Mouse (Mus musculus): ENCODE measurements around the gene Usp36.
"Not testable (repeated sequence)": the region's sequence is repeated elsewhere in the genome, so short reads cannot be mapped to it uniquely, and the experiment has no call there.

The Usp36 gene

GRCm38 (mm10) chr11:118289999-118290889, at the start of gene Usp36:
Usp36 (minus strand) TSS chr11:118290244.
- DNase-seq = peak; percentile 100

GRCm38 (mm10) chr11:118337491-118338168, 47.6 kb upstream of the Usp36 start:
- no peak for DNase-seq

GRCm38 (mm10) chr11:118333431-118333830, 43.4 kb upstream of the Usp36 start:
- DNase-seq = no peak

- DNase-seq = no peak
Observed at GRCm38 (mm10) chr11:118332376-118332775, 42.3 kb upstream of the Usp36 start.

- peak; percentile 77 for DNase-seq
Observed at GRCm38 (mm10) chr11:118330777-118331176, 40.7 kb upstream of the Usp36 start.

GRCm38 (mm10) chr11:118330361-118330760, 40.3 kb upstream of the Usp36 start:
- no peak for DNase-seq

GRCm38 (mm10) chr11:118328947-118329346, 38.9 kb upstream of the Usp36 start:
- DNase-seq = no peak

- no peak for DNase-seq
Observed at GRCm38 (mm10) chr11:118328511-118328910, 38.5 kb upstream of the Usp36 start.

GRCm38 (mm10) chr11:118326991-118327971, 37.2 kb upstream of the Usp36 start:
- DNase-seq = peak; percentile 92

GRCm38 (mm10) chr11:118326491-118326890, 36.4 kb upstream of the Usp36 start:
- no peak for DNase-seq

- DNase-seq = no peak
Observed at GRCm38 (mm10) chr11:118324541-118324940, 34.5 kb upstream of the Usp36 start.

- no peak for DNase-seq
Observed at GRCm38 (mm10) chr11:118323974-118324373, 33.9 kb upstream of the Usp36 start.

GRCm38 (mm10) chr11:118322647-118323046, 32.6 kb upstream of the Usp36 start:
- DNase-seq = no peak

- no peak for DNase-seq
Observed at GRCm38 (mm10) chr11:118321971-118322370, 31.9 kb upstream of the Usp36 start.

- peak; percentile 58 for DNase-seq
Observed at GRCm38 (mm10) chr11:118321500-118321899, 31.5 kb upstream of the Usp36 start.

GRCm38 (mm10) chr11:118318678-118319077, 28.6 kb upstream of the Usp36 start:
- DNase-seq = no peak

- no peak for DNase-seq
Observed at GRCm38 (mm10) chr11:118317129-118317528, 27.1 kb upstream of the Usp36 start.

- no peak for DNase-seq
Observed at GRCm38 (mm10) chr11:118316231-118316806, 26.3 kb upstream of the Usp36 start.

GRCm38 (mm10) chr11:118312132-118312723, 22.2 kb upstream of the Usp36 start:
- no peak for DNase-seq

- not testable (repeated sequence) for DNase-seq
Observed at GRCm38 (mm10) chr11:118307962-118308361, 17.9 kb upstream of the Usp36 start.

- not testable (repeated sequence) for DNase-seq
Observed at GRCm38 (mm10) chr11:118303959-118304358, 13.9 kb upstream of the Usp36 start.

GRCm38 (mm10) chr11:118298810-118299209, 8.8 kb upstream of the Usp36 start:
- DNase-seq = no peak

Data from layer of hippocampus, adult 9-11 months (tissue).